Mouse (Mus musculus): ENCODE results near the gene Nup88. TPM values are rescaled to one million over a fixed set of nuclear protein-coding genes. Genes with fewer than 3 reads are reported as not detected.
"Not testable (repeated sequence)": the region's sequence is repeated elsewhere in the genome, so short reads cannot be mapped to it uniquely, and the experiment has no call there.

Nup88 gene
- total RNA-seq, 2 experiments from 2014 or later = 56.1 to 61.1 TPM

- intact Hi-C loops (cut with DNase I) = no loop called here
- DNase-seq (ENCODE audit: low spot score in 2 of 2) = no peak
Measured at GRCm38 (mm10) chr11:70972586-70972985, 2.8 kb upstream of the Nup88 start.

GRCm38 (mm10) chr11:70970560-70971540 is 1.1 kb upstream of the Nup88 start:
- DNase-seq (ENCODE audit: low spot score in 2 of 2) = peak in 1 of 2 experiments; percentile 61
- intact Hi-C loops (cut with DNase I) = no loop called here

GRCm38 (mm10) chr11:70969271-70969794 is 440 bp downstream of the Nup88 start:
- intact Hi-C loops (cut with DNase I) = no loop called here

GRCm38 (mm10) chr11:70964222-70964907 is 5.4 kb downstream of the Nup88 start:
- DNase-seq (ENCODE audit: low spot score in 2 of 2) = no peak
- intact Hi-C loops (cut with DNase I) = no loop called here

More at GRCm38 (mm10) chr11:70969271-70969794, 440 bp downstream of the Nup88 start:
- no peak for DNase-seq (ENCODE audit: low spot score in 2 of 2)

- intact Hi-C loops (cut with DNase I) = no loop called here
- peak in 1 of 2 experiments; percentile 60 for DNase-seq (ENCODE audit: low spot score in 2 of 2)
Measured at GRCm38 (mm10) chr11:70960786-70961554, 8.8 kb downstream of the Nup88 start.

GRCm38 (mm10) chr11:70954711-70955110 is 15.1 kb downstream of the Nup88 start:
- intact Hi-C loops (cut with DNase I) = loop anchor here (5.0 kb wide), 1 partner anchor 37 kb away; no protein-coding TSS in a partner anchor
- no peak for DNase-seq (ENCODE audit: low spot score in 2 of 2)

GRCm38 (mm10) chr11:70944935-70945817 is 24.6 kb downstream of the Nup88 start:
- intact Hi-C loops (cut with DNase I) = no loop called here
- peak; percentile 36 to 64 for DNase-seq (ENCODE audit: low spot score in 2 of 2)

GRCm38 (mm10) chr11:70943651-70944050 is 26.1 kb downstream of the Nup88 start:
- intact Hi-C loops (cut with DNase I) = no loop called here

GRCm38 (mm10) chr11:70942596-70942995 is 27.2 kb downstream of the Nup88 start:
- intact Hi-C loops (cut with DNase I) = no loop called here

More at GRCm38 (mm10) chr11:70943651-70944050, 26.1 kb downstream of the Nup88 start:
- DNase-seq (ENCODE audit: low spot score in 2 of 2) = no peak

GRCm38 (mm10) chr11:70935316-70935715 is 34.5 kb downstream of the Nup88 start:
- intact Hi-C loops (cut with DNase I) = no loop called here
- DNase-seq (ENCODE audit: low spot score in 2 of 2) = no peak

More at GRCm38 (mm10) chr11:70942596-70942995, 27.2 kb downstream of the Nup88 start:
- no peak for DNase-seq (ENCODE audit: low spot score in 2 of 2)

GRCm38 (mm10) chr11:70931461-70931860 is 38.3 kb downstream of the Nup88 start:
- DNase-seq (ENCODE audit: low spot score in 2 of 2) = no peak
- intact Hi-C loops (cut with DNase I) = no loop called here

- intact Hi-C loops (cut with DNase I) = loop anchor here (5.0 kb wide), 1 partner anchor 38 kb away; no protein-coding TSS in a partner anchor
- no peak for DNase-seq (ENCODE audit: low spot score in 2 of 2)
Measured at GRCm38 (mm10) chr11:70919524-70919923, 50.2 kb downstream of the Nup88 start.

- peak; percentile 47 to 91 for DNase-seq (ENCODE audit: low spot score in 2 of 2)
- intact Hi-C loops (cut with DNase I) = loop anchor here (5.0 kb wide), 1 partner anchor 39 kb away; no protein-coding TSS in a partner anchor
Measured at GRCm38 (mm10) chr11:70917896-70918295, 51.9 kb downstream of the Nup88 start.

GRCm38 (mm10) chr11:70911920-70912319 is 57.9 kb downstream of the Nup88 start:
- intact Hi-C loops (cut with DNase I) = no loop called here

GRCm38 (mm10) chr11:70911323-70911722 is 58.5 kb downstream of the Nup88 start:
- no peak for DNase-seq (ENCODE audit: low spot score in 2 of 2)
- intact Hi-C loops (cut with DNase I) = no loop called here

More at GRCm38 (mm10) chr11:70911920-70912319, 57.9 kb downstream of the Nup88 start:
- no peak for DNase-seq (ENCODE audit: low spot score in 2 of 2)

GRCm38 (mm10) chr11:70906681-70907080 is 63.1 kb downstream of the Nup88 start:
- intact Hi-C loops (cut with DNase I) = no loop called here
- DNase-seq (ENCODE audit: low spot score in 2 of 2) = peak in 1 of 2 experiments; percentile 65

- DNase-seq (ENCODE audit: low spot score in 2 of 2); intact Hi-C loops (cut with DNase I): not testable (repeated sequence)
Measured at GRCm38 (mm10) chr11:70898182-70898581, 71.6 kb downstream of the Nup88 start.

GRCm38 (mm10) chr11:70897680-70898079 is 72.1 kb downstream of the Nup88 start:
- intact Hi-C loops (cut with DNase I) = no loop called here
- no peak for DNase-seq (ENCODE audit: low spot score in 2 of 2)

Data from left cerebral cortex, postnatal 25 days (tissue).